Mouse (Mus musculus) liver, embryonic 14.5 days (tissue): ENCODE data around the gene Ralgds. TPM values are rescaled to one million over a fixed set of nuclear protein-coding genes. Genes with fewer than 3 reads are reported as not detected.

ENCODE experiments used
- ATAC-seq: fragments of 200-750 bp; cut with Nextera tagmentation; 2 replicates; pipeline ENCODE4 v1.8.0; 2017; ENCODE audit warnings: moderate number of reproducible peaks, mild to moderate bottlenecking, moderate library complexity; ENCODE audit not compliant: insufficient read depth
- DNase-seq, 3 experiments: peaks; one replicate each; pipeline ENCODE4 v3.0.0-alpha.2; 2012 to 2013; ENCODE audit warnings: low read depth in 3 of 3, low spot score in 3 of 3
- H3K27ac ChIP-seq: fragments of 300-500 bp; sonication (generic); 2 replicates; pipeline ENCODE4 v1.5.1; 2014; ENCODE audit warnings: moderate library complexity, mild to moderate bottlenecking, control low read depth, inconsistent platforms
- H3K27me3 ChIP-seq: fragments of 300-500 bp; sonication (generic); 2 replicates; pipeline ENCODE4 v1.6.1; 2014; ENCODE audit warnings: mild to moderate bottlenecking, low read length, moderate library complexity; ENCODE audit not compliant: control insufficient read depth, insufficient read depth
- H3K36me3 ChIP-seq: fragments of 300-500 bp; sonication (generic); replicated peaks from 2 replicates; pipeline ENCODE4 v1.6.1; 2014; ENCODE audit warnings: low read depth; ENCODE audit not compliant: control insufficient read depth, insufficient read depth
- H3K4me1 ChIP-seq, 2 experiments: fragments of 200-500 bp in 1 of 2; fragments of 300-500 bp in 1 of 2; sonication (generic) in 1 of 2; replicated peaks; 2 replicates each; pipeline ENCODE4 v1.6.1; 2012 to 2014; ENCODE audit warnings: antibody characterized with exemption in 1 of 2, inconsistent platforms in 1 of 2, low read length in 1 of 2; ENCODE audit not compliant: control insufficient read depth in 2 of 2, insufficient read depth in 2 of 2
- H3K4me2 ChIP-seq: fragments of 300-500 bp; sonication (generic); 2 replicates; pipeline ENCODE4 v1.6.1; 2014; ENCODE audit warnings: low read depth, mild to moderate bottlenecking, control low read depth, moderate library complexity
- H3K4me3 ChIP-seq, 2 experiments: fragments of 200-500 bp in 1 of 2; fragments of 300-500 bp in 1 of 2; sonication (generic) in 1 of 2; 2 replicates each; pipeline ENCODE4 v1.5.1; 2012 to 2014; ENCODE audit warnings: low read depth in 2 of 2, low read length in 2 of 2, mild to moderate bottlenecking in 2 of 2, control low read depth in 1 of 2, inconsistent platforms in 1 of 2, moderate library complexity in 1 of 2; ENCODE audit not compliant: insufficient read depth in 1 of 2
- H3K9ac ChIP-seq: fragments of 300-500 bp; sonication (generic); replicated peaks from 2 replicates; pipeline ENCODE4 v1.6.1; 2014; ENCODE audit warnings: mild to moderate bottlenecking, control low read depth, moderate library complexity
- H3K9me3 ChIP-seq: fragments of 300-500 bp; sonication (generic); 2 replicates; pipeline ENCODE4 v1.6.1; 2016; ENCODE audit warnings: low read length, mixed read lengths; ENCODE audit not compliant: control insufficient read depth
- CTCF ChIP-seq: IDR thresholded peaks from 2 replicates; pipeline ENCODE4 v1.5.1; 2016; ENCODE audit warnings: antibody characterized with exemption, low read depth, control low read depth
- EP300 ChIP-seq: IDR thresholded peaks from 2 replicates; pipeline ENCODE4 v1.6.1; 2016; ENCODE audit warnings: antibody characterized with exemption, low read depth
- WGBS: fragments of 180-500 bp; shearing (Covaris S2); extraction: QIAGEN DNeasy Blood & Tissue Kit; methylation state at CpG from one replicate; pipeline ENCODE4 v1.1.7; 2014; ENCODE audit not compliant: insufficient replicate concordance; 5-methylcytosine and 5-hydroxymethylcytosine counted together
- polyA plus RNA-seq, 2 experiments: library from polyadenylated mRNA; depleted of rRNA in 1 of 2; stranded (reverse) in 1 of 2; unstranded in 1 of 2; fragments of >200 nt; fragmentation: Nextera tagmentation in 1 of 2; extraction: Ambion mirVana in 1 of 2; gene quantifications; 2 replicates each; pipeline versions ENCODE4 v1.2.1 to v1.2.3; 2012 to 2014

Ralgds gene
- polyA plus RNA-seq, 2 experiments = 1.5 to 2.1 TPM

DNA sequence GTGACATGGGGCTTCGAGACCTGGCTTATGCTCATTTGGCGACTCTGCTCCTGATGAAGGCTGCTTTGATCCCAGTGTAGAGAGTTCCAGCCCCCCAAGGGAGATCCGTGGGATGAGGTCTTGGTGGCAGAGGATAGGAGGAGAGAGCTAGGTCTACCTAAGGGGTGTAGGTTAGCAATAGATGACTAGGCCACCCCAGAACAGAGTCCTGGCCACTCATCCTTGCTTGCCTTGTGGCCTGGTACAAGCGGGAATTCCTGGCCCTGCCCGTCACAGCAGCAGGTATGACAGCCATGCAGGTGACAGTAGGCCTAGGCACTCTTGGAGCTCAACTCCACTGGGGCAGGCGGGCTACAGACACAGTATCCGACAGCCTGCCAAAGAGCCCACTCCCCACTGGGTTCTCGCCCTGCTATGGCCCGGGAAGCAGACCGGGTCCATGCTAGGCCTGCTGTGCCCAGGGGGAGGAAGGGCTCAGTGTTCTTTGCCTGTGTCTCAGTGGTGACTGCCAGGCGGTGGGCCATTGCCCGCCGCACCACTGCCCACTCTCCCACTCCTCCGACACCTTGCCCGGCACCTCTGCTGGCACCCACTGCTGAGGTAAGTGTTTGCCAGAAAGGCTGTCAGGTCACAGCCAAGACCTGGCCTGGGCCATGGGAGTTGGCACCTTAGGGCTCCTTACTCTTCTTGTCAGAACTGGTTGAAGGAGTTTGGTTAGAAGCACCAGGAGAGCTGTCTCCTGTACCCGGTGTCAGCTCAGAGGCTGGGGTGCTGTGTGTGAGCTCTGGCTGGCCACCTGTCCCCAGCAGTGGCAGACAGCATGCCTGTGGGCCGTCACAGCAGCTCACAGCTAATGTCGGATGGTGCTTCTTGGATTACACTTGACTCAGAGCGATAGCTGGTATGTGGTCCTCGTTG, 14.8 kb downstream of the Ralgds start:
- no peak overlapping the region for H3K4me3 ChIP-seq
- no peak overlapping the region for H3K27ac ChIP-seq
- DNase-seq (no peak), ATAC-seq (no peak)
- no peak for TF ChIP-seq CTCF
- no peak for TF ChIP-seq EP300
- H3K27me3 ChIP-seq = no peaks in the 10 kb centered on the region
- H3K36me3 ChIP-seq = no peaks in the 10 kb centered on the region
- peaks cover 0 to 3% of the 10 kb centered on the region in 2 experiments; a peak in 1 of 4 replicates for H3K4me1 ChIP-seq
- H3K9me3 ChIP-seq = no peaks in the 10 kb centered on the region
- H3K4me2 ChIP-seq = no peak overlapping the region
- no peak overlapping the region for H3K9ac ChIP-seq
- 72% methylated on average over 20 of the region's 20 CpGs for WGBS

- peaks cover 0 to 3% of the 10 kb centered on the region in 2 experiments; a peak in 1 of 4 replicates for H3K4me1 ChIP-seq
- TF ChIP-seq EP300 = no peak
- no peak for TF ChIP-seq CTCF
Observed at GRCm38 (mm10) chr2:28528354-28528730, 15.4 kb downstream of the Ralgds start.

GRCm38 (mm10) chr2:28529856-28530255, 16.9 kb downstream of the Ralgds start:
- H3K4me2 ChIP-seq = no peak overlapping the region
- no peak overlapping the region for H3K27ac ChIP-seq
- no peak overlapping the region for H3K4me3 ChIP-seq
- H3K27me3 ChIP-seq = no peaks in the 10 kb centered on the region
- H3K9me3 ChIP-seq = no peaks in the 10 kb centered on the region
- TF ChIP-seq EP300 (no peak), CTCF (no peak)
- 67% methylated on average over 4 of the region's 4 CpGs for WGBS
- DNase-seq (no peak), ATAC-seq (no peak)
- no peaks in the 10 kb centered on the region for H3K36me3 ChIP-seq
- H3K9ac ChIP-seq = no peak overlapping the region
- peaks cover 0 to 3% of the 10 kb centered on the region in 2 experiments; a peak in 1 of 4 replicates for H3K4me1 ChIP-seq

More at GRCm38 (mm10) chr2:28528354-28528730, 15.4 kb downstream of the Ralgds start:
- Histone ChIP-seq H3K36me3 (no peaks in the 10 kb centered on the region), H3K4me3 (no peak overlapping the region), H3K9me3 (no peaks in the 10 kb centered on the region), H3K27ac (no peak overlapping the region), H3K4me2 (no peak overlapping the region), H3K27me3 (no peaks in the 10 kb centered on the region), H3K9ac (no peak overlapping the region)
- DNase-seq (no peak), ATAC-seq (no peak)
- 64% methylated on average over 7 of the region's 7 CpGs for WGBS

GRCm38 (mm10) chr2:28530311-28530710, 17.4 kb downstream of the Ralgds start:
- H3K4me3 ChIP-seq = no peak overlapping the region
- H3K4me2 ChIP-seq = no peak overlapping the region
- H3K4me1 ChIP-seq = peaks cover 0 to 3% of the 10 kb centered on the region in 2 experiments; a peak in 1 of 4 replicates
- H3K27ac ChIP-seq = no peak overlapping the region
- no peak overlapping the region for H3K9ac ChIP-seq
- ATAC-seq (no peak), DNase-seq (no peak)
- H3K36me3 ChIP-seq = no peaks in the 10 kb centered on the region
- TF ChIP-seq CTCF = no peak
- TF ChIP-seq EP300 = no peak
- no peaks in the 10 kb centered on the region for H3K27me3 ChIP-seq
- H3K9me3 ChIP-seq = no peaks in the 10 kb centered on the region
- 57% methylated on average over 7 of the region's 7 CpGs for WGBS
